Mouse (Mus musculus) megakaryocyte-erythroid progenitor cell, adult 5 weeks (primary cell): ENCODE measurements around the gene Nisch. TPM values are rescaled to one million over a fixed set of nuclear protein-coding genes. Genes with fewer than 3 reads are reported as not detected.

ENCODE experiments used
- polyA plus RNA-seq: library from polyadenylated mRNA; stranded (reverse); fragments of >175 nt; gene quantifications from 2 replicates; pipeline ENCODE4 v1.2.3, GENCODE M21; 2012

Nisch gene
- 224 and 288 TPM in 2 replicates for polyA plus RNA-seq

DNA sequence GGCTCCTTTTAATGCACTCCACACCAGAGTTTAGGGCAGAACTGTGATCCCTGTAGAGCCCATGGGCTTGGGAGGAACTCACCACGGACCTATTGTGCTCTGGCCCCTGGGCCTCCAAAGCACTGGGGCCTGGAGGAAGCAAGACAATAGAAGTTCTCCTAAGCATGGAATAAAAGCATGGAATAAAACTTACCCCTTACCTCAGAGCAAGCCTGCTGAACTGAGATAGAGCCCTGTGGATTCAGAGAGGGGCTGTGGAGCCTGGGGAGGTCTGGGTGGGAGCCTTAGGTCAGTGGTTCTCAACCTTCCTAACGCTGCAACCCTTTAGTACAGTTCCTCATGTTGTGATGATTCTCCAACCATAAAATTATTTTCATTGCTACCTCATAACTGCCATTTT, at the start of gene Nisch:
Gene Nisch (minus strand): TSS at position 101 of the 400 bp plus-strand sequence.

GRCm38 (mm10) chr14:31251084-31251604, 34.4 kb upstream of the Nisch start, which contains the start of the genes Phf7 and Bap1:
Phf7 (minus strand) TSS chr14:31251317.
Bap1 (plus strand) TSS chr14:31251450.

GRCm38 (mm10) chr14:31217666-31218065, 920 bp upstream of the Nisch start, which contains the start of gene Sema3g:
Sema3g (plus strand) TSS chr14:31217860.

DNA sequence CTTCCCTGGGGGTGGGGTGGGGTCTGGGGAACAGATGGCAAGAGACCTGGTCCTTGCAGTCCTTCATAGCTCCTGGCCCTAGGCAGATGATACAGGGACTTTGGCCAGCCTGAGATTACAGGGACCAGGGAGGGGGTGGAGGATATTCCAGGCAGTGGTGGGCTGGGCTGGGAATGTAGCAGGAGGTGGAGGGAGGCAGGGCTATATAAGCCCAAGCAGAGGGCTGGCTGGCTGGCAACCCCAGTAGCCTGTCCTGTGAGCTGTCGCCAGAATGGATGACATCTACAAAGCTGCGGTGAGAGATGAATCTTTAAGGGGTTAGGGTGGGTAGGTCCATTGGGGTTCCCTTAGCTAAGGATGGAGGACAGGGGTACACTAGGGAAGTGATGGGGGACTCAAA, 8.7 kb downstream of the Nisch start, which contains the start of gene Tnnc1:
Gene Tnnc1 (plus strand): TSS at position 229 of the 400 bp plus-strand sequence.

GRCm38 (mm10) chr14:31168425-31168824, 48.3 kb downstream of the Nisch start, which contains the start of gene Stab1:
Stab1 (minus strand) TSS chr14:31168641.

GRCm38 (mm10) chr14:31130236-31131220, 86.2 kb downstream of the Nisch start, which contains the start of gene Nt5dc2:
Nt5dc2 (plus strand) TSS chr14:31131053.

DNA sequence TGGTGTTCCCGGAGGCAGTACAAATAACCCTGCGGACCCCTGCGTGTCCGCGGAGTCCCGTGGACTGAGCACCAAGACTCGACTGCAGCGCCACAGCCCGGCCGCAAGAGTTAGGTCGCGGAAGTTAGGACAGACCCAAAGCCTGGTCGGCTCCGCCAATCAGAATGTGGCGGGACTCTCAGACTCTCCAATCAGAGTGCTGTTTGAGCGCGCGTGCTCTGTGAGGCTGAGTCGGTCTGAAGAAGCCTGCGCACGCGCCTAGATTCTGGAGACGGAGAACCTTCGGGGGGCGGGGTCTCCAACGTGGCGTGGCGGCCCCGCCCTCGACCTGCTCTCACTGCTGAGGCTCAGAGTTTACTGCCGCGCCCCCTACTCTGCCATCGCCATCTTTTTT, 87.9 kb downstream of the Nisch start, which contains the start of gene Smim4:
Gene Smim4 (minus strand): TSS at position 131 of the 394 bp plus-strand sequence.

Other genes starting within 250 kb of the Nisch start
- gene Glt8d1, start 215.5 kb downstream of the Nisch start, polyA plus RNA-seq, result 5.6 and 6.6 TPM in 2 replicates
- 21.1 and 23.1 TPM in 2 replicates for gene Spcs1, start 215.3 kb downstream of the Nisch start, polyA plus RNA-seq
- 8.0 and 8.9 TPM in 2 replicates for gene Pbrm1, start 197.8 kb downstream of the Nisch start, polyA plus RNA-seq
- gene Gnl3, start 197.8 kb downstream of the Nisch start, polyA plus RNA-seq, result 25.0 and 35.7 TPM in 2 replicates
- gene Smim4, start 88.0 kb downstream of the Nisch start, polyA plus RNA-seq, result 56.0 TPM in 2 replicates
- 154 and 193 TPM in 2 replicates for gene Nt5dc2, start 85.9 kb downstream of the Nisch start, polyA plus RNA-seq
- 0.70 and 0.91 TPM in 2 replicates for gene Stab1, start 48.3 kb downstream of the Nisch start, polyA plus RNA-seq
- gene Tnnc1, start 8.6 kb downstream of the Nisch start, polyA plus RNA-seq, result 0.22 and 1.1 TPM in 2 replicates
- 0.11 and 0.21 TPM in 2 replicates for gene Sema3g, start 914 bp upstream of the Nisch start, polyA plus RNA-seq
- gene Phf7, start 34.4 kb upstream of the Nisch start, polyA plus RNA-seq, result 4.1 and 4.2 TPM in 2 replicates
- gene Bap1, start 34.5 kb upstream of the Nisch start, polyA plus RNA-seq, result 100 and 129 TPM in 2 replicates
- 0.05 and 0.12 TPM in 2 replicates for gene Dnah1, start 107.0 kb upstream of the Nisch start, polyA plus RNA-seq
- gene Capn7, start 119.7 kb upstream of the Nisch start, polyA plus RNA-seq, result 6.5 and 8.4 TPM in 2 replicates
- gene Sh3bp5, start 219.1 kb upstream of the Nisch start, polyA plus RNA-seq, result 8.4 and 10.5 TPM in 2 replicates